Mouse (Mus musculus): ENCODE measurements at regions not wholly inside any gene's neighbourhood (a gene's known extent, or its start where the extent isn't known, plus 50 kb on each side); places are given as distances from the start of the nearest gene placed in this dataset.

GRCm38 (mm10) chr1:177645897-177646535 lies 83.6 kb upstream of the 1700016C15Rik start:
- intact Hi-C loops (cut with DNase I) = no loop called here
- DNase-seq (ENCODE audit: low spot score) = no peak

DNA sequence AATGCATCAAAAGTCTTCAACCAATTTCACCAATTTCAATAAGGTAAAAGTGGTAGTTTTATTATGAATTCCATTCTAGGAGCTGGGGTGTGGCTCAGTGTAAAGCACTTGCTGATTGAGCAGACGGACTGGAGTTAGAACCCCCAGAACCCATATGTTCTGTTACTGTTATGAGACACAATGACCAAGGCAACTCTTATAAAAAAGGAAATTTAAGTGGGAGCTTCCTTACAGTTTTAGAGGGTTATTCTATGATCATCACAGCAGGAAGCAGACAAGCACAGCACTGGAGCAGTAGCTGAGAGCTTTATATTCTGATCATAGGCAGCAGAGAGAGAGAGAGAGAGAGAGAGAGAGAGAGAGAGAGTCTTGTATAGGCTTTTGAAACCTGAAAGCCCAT lies 81.7 kb upstream of the 1700016C15Rik start:
- intact Hi-C loops (cut with DNase I) = no loop called here
- DNase-seq (ENCODE audit: low spot score) = no peak

- no peak for DNase-seq (ENCODE audit: low spot score)
- intact Hi-C loops (cut with DNase I) = no loop called here
Measured at GRCm38 (mm10) chr1:177648974-177649373, 80.6 kb upstream of the 1700016C15Rik start.

GRCm38 (mm10) chr1:177651219-177651618 lies 78.4 kb upstream of the 1700016C15Rik start:
- DNase-seq (ENCODE audit: low spot score) = no peak
- intact Hi-C loops (cut with DNase I) = no loop called here

DNA sequence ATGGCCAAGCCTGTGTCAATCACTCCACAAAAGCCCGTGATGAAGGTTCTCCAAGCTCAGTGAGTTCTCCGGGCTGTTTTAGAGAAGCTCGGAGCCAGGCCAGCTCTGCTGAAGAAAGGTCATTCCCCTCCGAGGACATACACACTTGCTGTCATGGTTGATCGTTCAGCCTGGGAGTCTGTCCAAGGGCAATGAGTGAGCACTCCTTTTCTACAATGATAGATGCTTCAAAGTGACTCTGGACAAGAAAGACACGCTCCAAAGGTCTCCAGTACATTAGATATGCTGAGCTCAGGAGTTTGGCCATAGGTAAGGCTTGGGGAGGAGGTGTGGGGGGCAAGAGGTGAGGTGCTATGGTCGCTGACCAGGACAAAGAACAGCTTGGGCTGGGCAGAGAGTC lies 66.5 kb upstream of the 1700016C15Rik start:
- intact Hi-C loops (cut with DNase I) = no loop called here
- no peak for DNase-seq (ENCODE audit: low spot score)

- no peak for DNase-seq (ENCODE audit: low spot score)
- intact Hi-C loops (cut with DNase I) = no loop called here
Measured at GRCm38 (mm10) chr1:177667041-177667791, 62.4 kb upstream of the 1700016C15Rik start.

GRCm38 (mm10) chr1:177670576-177670975 lies 59.0 kb upstream of the 1700016C15Rik start:
- intact Hi-C loops (cut with DNase I) = loop anchor here (10.0 kb wide), 1 partner anchor 106 kb away; no protein-coding TSS in a partner anchor
- DNase-seq (ENCODE audit: low spot score) = no peak

GRCm38 (mm10) chr1:177676657-177677056 lies 53.0 kb upstream of the 1700016C15Rik start:
- no peak for DNase-seq (ENCODE audit: low spot score)
- intact Hi-C loops (cut with DNase I) = loop anchor here (10.0 kb wide), 1 partner anchor 112 kb away; no protein-coding TSS in a partner anchor

DNA sequence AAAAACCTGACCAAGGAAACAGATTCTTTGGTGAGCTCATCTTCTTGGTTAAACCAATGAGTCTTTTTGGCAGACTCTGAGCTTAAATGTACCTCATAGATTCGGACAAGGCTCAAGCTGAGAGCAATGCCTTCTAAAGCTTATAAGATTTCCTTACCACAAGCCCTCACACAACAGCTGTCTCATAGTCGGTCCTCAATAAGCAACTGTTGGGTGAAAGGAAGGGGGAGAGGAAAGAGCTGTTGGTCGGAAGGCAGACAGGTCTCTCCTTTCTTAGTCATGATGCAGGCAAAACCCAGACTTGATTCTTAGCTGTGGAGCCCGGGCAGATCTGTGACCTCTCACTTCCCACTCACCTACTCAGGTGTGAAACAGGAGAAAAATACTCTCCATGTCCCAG lies 50.8 kb upstream of the 1700016C15Rik start:
- intact Hi-C loops (cut with DNase I) = loop anchor here (10.0 kb wide), 1 partner anchor 114 kb away; no protein-coding TSS in a partner anchor
- DNase-seq (ENCODE audit: low spot score) = no peak
